Mouse (Mus musculus): ENCODE measurements at regions not wholly inside any gene's neighbourhood (a gene's known extent, or its start where the extent isn't known, plus 50 kb on each side); places are given as distances from the start of the nearest gene placed in this dataset.

- no peak for DNase-seq (ENCODE audit: extremely low spot score in 1 of 2, low spot score in 1 of 2)
These were observed 52.5 kb upstream of the Adtrp start for GRCm38 (mm10) chr13:41899837-41900463.

- no peak for DNase-seq (ENCODE audit: extremely low spot score in 1 of 2, low spot score in 1 of 2)
These were observed 51.8 kb upstream of the Adtrp start for GRCm38 (mm10) chr13:41899281-41899680.

- DNase-seq (ENCODE audit: extremely low spot score in 1 of 2, low spot score in 1 of 2): no peak
These were observed 50.2 kb upstream of the Adtrp start for GRCm38 (mm10) chr13:41897481-41898317.
